Mouse (Mus musculus) lung, adult 2 months (tissue): ENCODE results near the gene Tubb4a. TPM values are rescaled to one million over a fixed set of nuclear protein-coding genes. Genes with fewer than 3 reads are reported as not detected.
A peak's percentile ranks its signal among the peaks of the same experiment; 100 is the strongest.

Experiments
- DNase-seq: peaks from one replicate; pipeline ENCODE4 v3.0.0; 2022
- H3K4me1 ChIP-seq: fragments of 200-500 bp; 2 replicates; pipeline ENCODE4 v1.6.1; 2011; ENCODE audit warnings: low read length; ENCODE audit not compliant: control insufficient read depth, insufficient read depth
- H3K4me3 ChIP-seq: fragments of 200-500 bp; replicated peaks from 2 replicates; pipeline ENCODE3; 2011; ENCODE audit warnings: low read depth, mild to moderate bottlenecking, control low read depth, low read length; ENCODE audit errors: extremely low read depth
- CTCF ChIP-seq: fragments of 200-500 bp; IDR thresholded peaks from 2 replicates; pipeline ENCODE4 v1.5.1; 2011; ENCODE audit warnings: mild to moderate bottlenecking, low read length, control low read depth; ENCODE audit not compliant: insufficient read depth
- POLR2A ChIP-seq: fragments of 200-500 bp; IDR thresholded peaks from 2 replicates; pipeline ENCODE4 v1.6.1; 2011; ENCODE audit warnings: low read depth, mild to moderate bottlenecking, control low read depth, low read length, borderline replicate concordance; ENCODE audit errors: extremely low read depth
- WGBS: fragments of 180-500 bp; shearing (Covaris S2); methylation state at CpG from one replicate; pipeline ENCODE4 v1.1.7; 2018; 5-methylcytosine and 5-hydroxymethylcytosine counted together
- polyA plus RNA-seq: library from polyadenylated mRNA; depleted of rRNA; stranded (reverse); fragments of >200 nt; gene quantifications from 2 replicates; pipeline ENCODE4 v1.2.3, GENCODE M21; 2012

The Tubb4a gene
- polyA plus RNA-seq, 1 experiment = 37.7 TPM

- no peak for TF ChIP-seq CTCF
- TF ChIP-seq POLR2A = no peak
- 5% methylated on average over 11 of the region's 11 CpGs for whole genome bisulfite sequencing
- DNase-seq = no peak
- H3K4me1 ChIP-seq = no peaks in the 10 kb centered on the region
- H3K4me3 ChIP-seq = no peak overlapping the region
Measured at GRCm38 (mm10) chr17:57118524-57119349, 31.2 kb upstream of the Tubb4a start.

GRCm38 (mm10) chr17:57116801-57117200 lies 29.2 kb upstream of the Tubb4a start:
- 69% methylated on average over 2 of the region's 2 CpGs for WGBS
- no peak for DNase-seq
- H3K4me1 ChIP-seq = no peaks in the 10 kb centered on the region
- no peak overlapping the region for H3K4me3 ChIP-seq
- no peak for TF ChIP-seq CTCF
- no peak for TF ChIP-seq POLR2A

GRCm38 (mm10) chr17:57112768-57113474 lies 25.3 kb upstream of the Tubb4a start:
- WGBS = 62% methylated on average over 10 of the region's 10 CpGs
- no peak for DNase-seq
- TF ChIP-seq POLR2A = no peak
- TF ChIP-seq CTCF = no peak
- H3K4me3 ChIP-seq = no peak overlapping the region
- H3K4me1 ChIP-seq = no peaks in the 10 kb centered on the region; the same call in 1 of the 2 replicates

GRCm38 (mm10) chr17:57110005-57110404 lies 22.4 kb upstream of the Tubb4a start:
- TF ChIP-seq CTCF (no peak), POLR2A (no peak)
- DNase-seq = no peak
- whole genome bisulfite sequencing = 77% methylated on average over 1 of the region's 1 CpGs
- Histone ChIP-seq H3K4me1 (no peaks in the 10 kb centered on the region; the same call in none of the 2 replicates), H3K4me3 (no peak overlapping the region)

- Histone ChIP-seq H3K4me1 (no peaks in the 10 kb centered on the region; the same call in none of the 2 replicates), H3K4me3 (no peak overlapping the region)
- WGBS = 36% methylated on average over 5 of the region's 5 CpGs
- DNase-seq = no peak
- TF ChIP-seq CTCF = no peak
- TF ChIP-seq POLR2A = no peak
Measured at GRCm38 (mm10) chr17:57108666-57109171, 21.1 kb upstream of the Tubb4a start.

GRCm38 (mm10) chr17:57108040-57108665 lies 20.6 kb upstream of the Tubb4a start:
- no peak for DNase-seq
- TF ChIP-seq CTCF (no peak), POLR2A (no peak)
- 83% methylated on average over 7 of the region's 7 CpGs for WGBS

GRCm38 (mm10) chr17:57107064-57107463 lies 19.5 kb upstream of the Tubb4a start:
- WGBS = 88% methylated on average over 5 of the region's 5 CpGs
- Histone ChIP-seq H3K4me3 (no peak overlapping the region), H3K4me1 (no peaks in the 10 kb centered on the region; the same call in none of the 2 replicates)
- TF ChIP-seq POLR2A = no peak
- no peak for TF ChIP-seq CTCF
- DNase-seq = no peak

More at GRCm38 (mm10) chr17:57108040-57108665, 20.6 kb upstream of the Tubb4a start:
- Histone ChIP-seq H3K4me1 (no peaks in the 10 kb centered on the region; the same call in none of the 2 replicates), H3K4me3 (no peak overlapping the region)

- H3K4me1 ChIP-seq = no peaks in the 10 kb centered on the region; the same call in none of the 2 replicates
- no peak overlapping the region for H3K4me3 ChIP-seq
- 24% methylated on average over 9 of the region's 9 CpGs for WGBS
- TF ChIP-seq CTCF (no peak), POLR2A (no peak)
- DNase-seq = no peak
Measured at GRCm38 (mm10) chr17:57106035-57106368, 18.4 kb upstream of the Tubb4a start.

- peak; percentile 59; the same call in 1 of the 2 replicates for TF ChIP-seq POLR2A
- no peak for TF ChIP-seq CTCF
- H3K4me3 ChIP-seq = peak within 1 kb of the TSS; percentile 79
- peak; percentile 39 for DNase-seq
- 1% methylated on average over 58 of the region's 61 CpGs for WGBS
- no peaks in the 10 kb centered on the region; the same call in none of the 2 replicates for H3K4me1 ChIP-seq
Measured at GRCm38 (mm10) chr17:57105181-57106034, 17.8 kb upstream of the Tubb4a start, which contains the start of gene Tnfsf9. Gene Tnfsf9 (plus strand): TSS chr17:57105325.
